In the genomic region with DNA sequence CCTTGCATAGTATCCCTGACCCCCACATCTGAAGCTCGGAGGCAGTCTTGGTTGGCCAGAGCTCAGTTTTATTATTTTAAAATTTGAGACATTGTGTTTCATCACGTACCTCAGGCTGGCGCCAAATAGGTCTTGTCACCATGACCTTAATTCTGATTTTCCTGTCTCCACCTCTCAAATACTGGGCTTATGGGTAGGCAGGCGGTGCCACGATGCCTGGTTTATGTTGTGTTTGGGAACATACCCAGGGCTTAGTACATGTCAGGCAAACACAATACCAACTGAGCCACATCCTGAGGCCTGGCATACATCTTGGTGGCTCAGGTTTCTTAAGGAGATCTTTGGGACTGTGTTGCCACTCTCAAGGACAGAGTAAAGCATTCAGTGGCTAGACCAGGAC, we compare ENCODE assay signal across 26 mouse cellular contexts. TPM values are rescaled to one million over a fixed set of nuclear protein-coding genes. Genes with fewer than 3 reads are reported as not detected.
A peak's percentile ranks its signal among the peaks of the same experiment; 100 is the strongest.
DNase-seq lines count a peak whose midpoint lies in the region; ATAC-seq and TF ChIP-seq lines count a peak whose summit lies in the region.
"Had no signal": no experiment of that assay in that cellular context is flagged by ENCODE, and none has a peak within 500 bp of the region (broad histone marks: within the 10 kb centered on the region; RNA-seq: fewer than 3 reads in every experiment).

No protein-coding gene starts in this region.

- no peaks in the 10 kb centered on the region for H3K9me3 ChIP-seq in kidney, postnatal 0 days (replicated peaks; ENCODE audit: low read length)
- no peaks in the 10 kb centered on the region for H3K9me3 ChIP-seq in intestine, embryonic 16.5 days (ENCODE audit: control insufficient read depth, low read length)
- H3K9me3 ChIP-seq: forebrain, embryonic 15.5 days; heart, embryonic 13.5 days; hindbrain, embryonic 12.5 days; limb, embryonic 12.5 days; liver, embryonic 13.5 days; midbrain, embryonic 13.5 days; stomach, embryonic 15.5 days had no signal

- ATAC-seq in kidney, postnatal 0 days (replicated peaks; ENCODE audit: low FRiP score, low read depth), result no peak
- no peak for ATAC-seq in intestine, embryonic 16.5 days
- ATAC-seq: CD4-positive, CD25-positive, alpha-beta regulatory T cell, adult 4 months; forebrain, embryonic 15.5 days; midbrain, embryonic 13.5 days had no signal

- TF ChIP-seq CTCF in kidney, postnatal 0 days (IDR thresholded peaks at IDR 0.05; ENCODE audit: low read depth), result no peak

- no peak overlapping the region for H3K4me3 ChIP-seq in kidney, postnatal 0 days (replicated peaks; ENCODE audit: low read depth, low read length)
- H3K4me3 ChIP-seq in brown adipose tissue, adult 24 weeks (ENCODE audit: insufficient read depth, low read depth, low read length), result peak overlapping the region; percentile 50
- peak overlapping the region; percentile 38 for H3K4me3 ChIP-seq in intestine, embryonic 16.5 days (ENCODE audit: low read length)
- H3K4me3 ChIP-seq: forebrain, embryonic 15.5 days; heart, embryonic 13.5 days; hindbrain, embryonic 12.5 days; left cerebral cortex, adult 2 months; limb, embryonic 12.5 days; liver, embryonic 13.5 days; midbrain, embryonic 13.5 days; stomach, embryonic 15.5 days had no signal

- DNase-seq in heart, adult 11 months, result peak; percentile 89
- no peak for DNase-seq in heart, adult 9 months (ENCODE audit: low spot score in 2 of 2)
- DNase-seq in kidney, postnatal 0 days (ENCODE audit: low spot score), result no peak
- no peak for DNase-seq in kidney, adult 18-20 months
- no peak for DNase-seq in cerebellum, adult 11 months
- DNase-seq: adrenal gland, adult 2 months; cerebellum, adult 9-10 months; cerebellum, postnatal 36 days; liver, embryonic 13.5 days; lung, adult 2 months; lung, postnatal 10 days; thymus, adult 18-20 months; thymus, postnatal 36 days had no signal

- H3K4me2 ChIP-seq in kidney, postnatal 0 days (ENCODE audit: low read length), result no peak overlapping the region
- H3K4me2 ChIP-seq in intestine, embryonic 16.5 days (ENCODE audit: low read depth, low read length), result peak overlapping the region; percentile 37
- H3K4me2 ChIP-seq: forebrain, embryonic 15.5 days; heart, embryonic 13.5 days; hindbrain, embryonic 12.5 days; limb, embryonic 12.5 days; liver, embryonic 13.5 days; midbrain, embryonic 13.5 days; stomach, embryonic 15.5 days had no signal

- no peaks in the 10 kb centered on the region for H3K27me3 ChIP-seq in kidney, postnatal 0 days (ENCODE audit: insufficient read depth, low read length)
- no peaks in the 10 kb centered on the region for H3K27me3 ChIP-seq in intestine, embryonic 16.5 days (replicated peaks; ENCODE audit: control insufficient read depth, insufficient read depth, low read length)
- H3K27me3 ChIP-seq: limb, embryonic 12.5 days; liver, embryonic 13.5 days; stomach, embryonic 15.5 days had no signal

- H3K27ac ChIP-seq in kidney, postnatal 0 days, result peak overlapping the region; percentile 76; the same call in 1 of the 2 replicates
- peak overlapping the region; percentile 86 for H3K27ac ChIP-seq in brown adipose tissue, adult 24 weeks (replicated peaks; ENCODE audit: low read depth, low read length)
- H3K27ac ChIP-seq in intestine, embryonic 16.5 days (ENCODE audit: low read length), result peak overlapping the region; percentile 63
- H3K27ac ChIP-seq: forebrain, embryonic 15.5 days; hindbrain, embryonic 12.5 days; left cerebral cortex, adult 2 months; limb, embryonic 12.5 days; liver, embryonic 13.5 days; macrophage; midbrain, embryonic 13.5 days; stomach, embryonic 15.5 days had no signal

- 63% methylated on average over 5 of the region's 5 CpGs for WGBS in kidney, postnatal 0 days
- 83% methylated on average over 5 of the region's 5 CpGs for WGBS in intestine, embryonic 16.5 days

- peaks cover 16% of the 10 kb centered on the region for H3K36me3 ChIP-seq in kidney, postnatal 0 days (ENCODE audit: insufficient read depth, low read length)
- H3K36me3 ChIP-seq in intestine, embryonic 16.5 days (ENCODE audit: control insufficient read depth, insufficient read depth, low read length), result peaks cover 9% of the 10 kb centered on the region

- H3K4me1 ChIP-seq in kidney, postnatal 0 days (replicated peaks; ENCODE audit: insufficient read depth, low read length), result peaks cover 13% of the 10 kb centered on the region; the same call in 1 of the 2 replicates
- peaks cover 30% of the 10 kb centered on the region for H3K4me1 ChIP-seq in brown adipose tissue, adult 24 weeks (ENCODE audit: control insufficient read depth, insufficient read depth, insufficient read length, low read length)
- H3K4me1 ChIP-seq in intestine, embryonic 16.5 days (ENCODE audit: control insufficient read depth, insufficient read depth, low read length), result peaks cover 22% of the 10 kb centered on the region

- H3K9ac ChIP-seq in kidney, postnatal 0 days (ENCODE audit: low read depth, low read length), result no peak overlapping the region
- H3K9ac ChIP-seq in intestine, embryonic 16.5 days (ENCODE audit: low read depth, low read length), result peak overlapping the region; percentile 30
- H3K9ac ChIP-seq: forebrain, embryonic 15.5 days; hindbrain, embryonic 12.5 days; limb, embryonic 12.5 days; liver, embryonic 13.5 days; midbrain, embryonic 13.5 days; stomach, embryonic 15.5 days had no signal

RNA-seq across cellular contexts. Expression of a gene that starts 1.0 kb away (rescaled TPM):
- polyA plus RNA-seq in kidney, postnatal 0 days (2015; fragmentation: Nextera tagmentation; extraction: Ambion mirVana), result 1.9 and 2.3 TPM in 2 replicates
- 4.5 and 12.7 TPM in 2 replicates for polyA plus RNA-seq in brown adipose tissue, adult 24 weeks (2012; ENCODE audit: insufficient read depth, insufficient read length, missing spikeins)
- 7.4 and 10.5 TPM in 2 replicates for polyA plus RNA-seq in intestine, embryonic 16.5 days (2015; fragmentation: Nextera tagmentation; extraction: Ambion mirVana)
- polyA plus RNA-seq: CD4-positive, CD25-positive, alpha-beta regulatory T cell, adult 4 months; embryonic facial prominence, embryonic 11.5 days; hindbrain, embryonic 12.5 days; limb, embryonic 12.5 days; neural tube, embryonic 14.5 days had no signal

RNA-seq across cellular contexts. Expression of a gene that starts 4.1 kb away (rescaled TPM):
- polyA plus RNA-seq in kidney, postnatal 0 days (2015; fragmentation: Nextera tagmentation; extraction: Ambion mirVana), result 7.7 and 9.5 TPM in 2 replicates
- 1.1 TPM in 1 of 2 replicates, not detected in the other for polyA plus RNA-seq in brown adipose tissue, adult 24 weeks (2012; ENCODE audit: insufficient read depth, insufficient read length, missing spikeins)
- polyA plus RNA-seq in intestine, embryonic 16.5 days (2015; fragmentation: Nextera tagmentation; extraction: Ambion mirVana), result 31.7 and 36.4 TPM in 2 replicates
- polyA plus RNA-seq: CD4-positive, CD25-positive, alpha-beta regulatory T cell, adult 4 months had no signal

RNA-seq across cellular contexts. Expression of a gene that starts 16.7 kb away (rescaled TPM):
- 58.1 and 64.6 TPM in 2 replicates for polyA plus RNA-seq in kidney, postnatal 0 days (2015; fragmentation: Nextera tagmentation; extraction: Ambion mirVana)
- polyA plus RNA-seq in brown adipose tissue, adult 24 weeks (2012; ENCODE audit: insufficient read depth, insufficient read length, missing spikeins), result 2.1 and 3.6 TPM in 2 replicates
- polyA plus RNA-seq in intestine, embryonic 16.5 days (2015; fragmentation: Nextera tagmentation; extraction: Ambion mirVana), result 63.8 and 66.2 TPM in 2 replicates

RNA-seq across cellular contexts. Expression of a gene that starts 42.1 kb away (rescaled TPM):
- 6.0 and 6.2 TPM in 2 replicates for polyA plus RNA-seq in kidney, postnatal 0 days (2015; fragmentation: Nextera tagmentation; extraction: Ambion mirVana)
- 8.8 and 12.9 TPM in 2 replicates for polyA plus RNA-seq in brown adipose tissue, adult 24 weeks (2012; ENCODE audit: insufficient read depth, insufficient read length, missing spikeins)
- 5.5 and 5.9 TPM in 2 replicates for polyA plus RNA-seq in intestine, embryonic 16.5 days (2015; fragmentation: Nextera tagmentation; extraction: Ambion mirVana)

Comparison
In these comparisons a context has a peak if more than half of its experiments do, and no peak if none do; other contexts are left out.
1. RNA of a gene that starts 16.7 kb away (polyA plus RNA-seq): 63.8 to 66.2 TPM in intestine, embryonic 16.5 days and 58.1 to 64.6 TPM in kidney, postnatal 0 days; 2.1 to 3.6 TPM in brown adipose tissue, adult 24 weeks; every median in the first group is over 10 times any median in the second.
2. Peak in every context shown above with its lines, with median percentiles within 50 percentile points of each other: H3K27ac ChIP-seq.